Mouse (Mus musculus) frontal cortex, adult 2 months (tissue): ENCODE results near the gene Prkce. TPM values are rescaled to one million over a fixed set of nuclear protein-coding genes. Genes with fewer than 3 reads are reported as not detected.
"Not testable (repeated sequence)": the region's sequence is repeated elsewhere in the genome, so short reads cannot be mapped to it uniquely, and the experiment has no call there.

Experiments
- DNase-seq, 2 experiments: peaks; one replicate each; pipeline ENCODE4 v3.0.0; 2022; ENCODE audit warnings: low spot score in 1 of 2; ENCODE audit errors: extremely low spot score in 1 of 2
- polyA plus RNA-seq: library from polyadenylated mRNA; depleted of rRNA; stranded (reverse); fragments of >200 nt; gene quantifications from 2 replicates; pipeline ENCODE4 v1.2.3, GENCODE M21; 2012

The Prkce gene
- polyA plus RNA-seq, 1 experiment = 96.6 TPM

GRCm38 (mm10) chr17:86465865-86466264 is 298.3 kb downstream of the Prkce start:
- no peak for DNase-seq

GRCm38 (mm10) chr17:86466412-86466811 is 298.8 kb downstream of the Prkce start:
- DNase-seq = no peak

- no peak for DNase-seq
Observed at GRCm38 (mm10) chr17:86466871-86467270, 299.3 kb downstream of the Prkce start.

- no peak for DNase-seq
Observed at GRCm38 (mm10) chr17:86467291-86467898, 299.8 kb downstream of the Prkce start.

GRCm38 (mm10) chr17:86467967-86468366 is 300.4 kb downstream of the Prkce start:
- DNase-seq = no peak

- DNase-seq = no peak
Observed at GRCm38 (mm10) chr17:86470160-86470559, 302.6 kb downstream of the Prkce start.

GRCm38 (mm10) chr17:86471684-86472083 is 304.1 kb downstream of the Prkce start:
- peak in 1 of 2 experiments; percentile 72 for DNase-seq

GRCm38 (mm10) chr17:86476674-86477073 is 309.1 kb downstream of the Prkce start:
- DNase-seq = no peak

GRCm38 (mm10) chr17:86477401-86477800 is 309.8 kb downstream of the Prkce start:
- not testable (repeated sequence) for DNase-seq

- DNase-seq = no peak
Observed at GRCm38 (mm10) chr17:86479406-86479805, 311.8 kb downstream of the Prkce start.

GRCm38 (mm10) chr17:86482675-86483074 is 315.1 kb downstream of the Prkce start:
- DNase-seq = peak in 1 of 2 experiments; percentile 43

GRCm38 (mm10) chr17:86484087-86484737 is 316.6 kb downstream of the Prkce start:
- DNase-seq = peak; percentile 45 to 90

- DNase-seq = no peak
Observed at GRCm38 (mm10) chr17:86486657-86487056, 319.1 kb downstream of the Prkce start.

GRCm38 (mm10) chr17:86487450-86487849 is 319.9 kb downstream of the Prkce start:
- DNase-seq = no peak

GRCm38 (mm10) chr17:86489827-86490226 is 322.2 kb downstream of the Prkce start:
- no peak for DNase-seq

- DNase-seq = no peak
Observed at GRCm38 (mm10) chr17:86492376-86492775, 324.8 kb downstream of the Prkce start.

- no peak for DNase-seq
Observed at GRCm38 (mm10) chr17:86493891-86494420, 326.4 kb downstream of the Prkce start.

GRCm38 (mm10) chr17:86494494-86494893 is 326.9 kb downstream of the Prkce start:
- DNase-seq = no peak

GRCm38 (mm10) chr17:86494895-86495294 is 327.3 kb downstream of the Prkce start:
- no peak for DNase-seq

GRCm38 (mm10) chr17:86496123-86496771 is 328.7 kb downstream of the Prkce start:
- DNase-seq = peak in 1 of 2 experiments; percentile 71

GRCm38 (mm10) chr17:86497302-86497701 is 329.7 kb downstream of the Prkce start:
- no peak for DNase-seq
